Mouse (Mus musculus) spleen, adult 2 months (tissue): ENCODE results near the gene Ilvbl. TPM values are rescaled to one million over a fixed set of nuclear protein-coding genes. Genes with fewer than 3 reads are reported as not detected.

Source experiments
- DNase-seq, 2 experiments: peaks; one replicate each; pipeline versions ENCODE4 v3.0.0 to v3.0.0-alpha.2; 2012 to 2021; ENCODE audit warnings: low spot score in 2 of 2, low read depth in 1 of 2
- H3K27ac ChIP-seq: fragments of 200-500 bp; 2 replicates; pipeline ENCODE4 v1.5.1; 2012; ENCODE audit warnings: low read length, inconsistent platforms; ENCODE audit not compliant: insufficient read depth
- H3K27me3 ChIP-seq: fragments of 200-500 bp; 2 replicates; pipeline ENCODE4 v1.6.1; 2012; ENCODE audit warnings: mild to moderate bottlenecking, moderate library complexity, low read length, inconsistent platforms; ENCODE audit not compliant: control insufficient read depth, insufficient read depth
- H3K36me3 ChIP-seq: fragments of 200-500 bp; 2 replicates; pipeline ENCODE4 v1.6.1; 2012; ENCODE audit warnings: mild to moderate bottlenecking, low read length, inconsistent platforms; ENCODE audit not compliant: control insufficient read depth, insufficient read depth
- H3K4me1 ChIP-seq: fragments of 200-500 bp; 2 replicates; pipeline ENCODE4 v1.6.1; 2011; ENCODE audit warnings: inconsistent platforms; ENCODE audit not compliant: control insufficient read depth, insufficient read depth, insufficient read length
- H3K4me3 ChIP-seq: fragments of 200-500 bp; 2 replicates; pipeline ENCODE4 v1.5.1; 2011; ENCODE audit warnings: mild to moderate bottlenecking, inconsistent platforms; ENCODE audit not compliant: insufficient read depth, insufficient read length; ENCODE audit errors: extremely low read depth
- CTCF ChIP-seq: fragments of 200-500 bp; IDR thresholded peaks from 2 replicates; pipeline ENCODE4 v1.5.1; 2011; ENCODE audit warnings: mild to moderate bottlenecking, inconsistent platforms; ENCODE audit not compliant: insufficient read depth, insufficient read length, insufficient replicate concordance; ENCODE audit errors: extremely low read depth
- POLR2A ChIP-seq: fragments of 200-500 bp; IDR thresholded peaks from 2 replicates; pipeline ENCODE4 v1.6.1; 2011; ENCODE audit warnings: low read depth, low read length, inconsistent platforms
- WGBS: fragments of 180-500 bp; shearing (Covaris S2); methylation state at CpG from one replicate; pipeline ENCODE4 v1.1.7; 2018; 5-methylcytosine and 5-hydroxymethylcytosine counted together
- polyA plus RNA-seq: library from polyadenylated mRNA; depleted of rRNA; stranded (reverse); fragments of >200 nt; gene quantifications from 2 replicates; pipeline ENCODE4 v1.2.3, GENCODE M21; 2012

Gene Ilvbl
- polyA plus RNA-seq, 1 experiment: 33.5 TPM

DNA sequence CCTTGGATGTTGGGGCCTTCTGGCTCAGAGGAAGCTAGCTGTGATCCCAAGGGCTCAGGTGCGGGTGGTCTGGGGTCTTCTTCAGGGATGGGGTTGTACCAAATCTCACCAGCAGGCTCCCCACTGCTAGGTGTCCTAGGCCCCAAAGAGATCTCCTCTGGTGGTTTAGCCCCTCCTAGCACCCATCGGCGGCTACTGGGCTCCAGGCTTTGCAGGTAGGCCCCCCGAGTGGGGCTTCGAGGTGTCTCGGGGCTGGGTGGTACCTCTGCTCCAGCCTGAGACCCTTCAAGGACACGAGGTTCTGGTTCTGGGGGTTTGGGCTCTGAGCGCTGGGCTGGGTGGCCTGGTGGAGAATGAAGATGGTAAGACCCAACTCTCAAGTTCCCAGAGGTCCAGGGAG, 15.8 kb downstream of the Ilvbl start:
- no peak for TF ChIP-seq POLR2A
- TF ChIP-seq CTCF: no peak
- Histone ChIP-seq H3K27ac (no peak overlapping the region), H3K4me3 (no peak overlapping the region), H3K27me3 (no peaks in the 10 kb centered on the region), H3K4me1 (peaks cover 6% of the 10 kb centered on the region; the same call in 1 of the 2 replicates), H3K36me3 (no peaks in the 10 kb centered on the region; the same call in 1 of the 2 replicates)
- DNase-seq: no peak
- 90% methylated on average over 8 of the region's 8 CpGs for WGBS

- Histone ChIP-seq H3K27ac (peak overlapping the region; percentile 73), H3K36me3 (no peaks in the 10 kb centered on the region; the same call in 1 of the 2 replicates), H3K4me3 (peak overlapping the region; percentile 60), H3K4me1 (peaks cover 6% of the 10 kb centered on the region; the same call in 1 of the 2 replicates), H3K27me3 (no peaks in the 10 kb centered on the region)
- no peak for TF ChIP-seq POLR2A
- TF ChIP-seq CTCF: no peak
- 15% methylated on average over 9 of the region's 9 CpGs for WGBS
- no peak for DNase-seq
These were observed 16.6 kb downstream of the Ilvbl start for GRCm38 (mm10) chr10:78590744-78591143.

DNA sequence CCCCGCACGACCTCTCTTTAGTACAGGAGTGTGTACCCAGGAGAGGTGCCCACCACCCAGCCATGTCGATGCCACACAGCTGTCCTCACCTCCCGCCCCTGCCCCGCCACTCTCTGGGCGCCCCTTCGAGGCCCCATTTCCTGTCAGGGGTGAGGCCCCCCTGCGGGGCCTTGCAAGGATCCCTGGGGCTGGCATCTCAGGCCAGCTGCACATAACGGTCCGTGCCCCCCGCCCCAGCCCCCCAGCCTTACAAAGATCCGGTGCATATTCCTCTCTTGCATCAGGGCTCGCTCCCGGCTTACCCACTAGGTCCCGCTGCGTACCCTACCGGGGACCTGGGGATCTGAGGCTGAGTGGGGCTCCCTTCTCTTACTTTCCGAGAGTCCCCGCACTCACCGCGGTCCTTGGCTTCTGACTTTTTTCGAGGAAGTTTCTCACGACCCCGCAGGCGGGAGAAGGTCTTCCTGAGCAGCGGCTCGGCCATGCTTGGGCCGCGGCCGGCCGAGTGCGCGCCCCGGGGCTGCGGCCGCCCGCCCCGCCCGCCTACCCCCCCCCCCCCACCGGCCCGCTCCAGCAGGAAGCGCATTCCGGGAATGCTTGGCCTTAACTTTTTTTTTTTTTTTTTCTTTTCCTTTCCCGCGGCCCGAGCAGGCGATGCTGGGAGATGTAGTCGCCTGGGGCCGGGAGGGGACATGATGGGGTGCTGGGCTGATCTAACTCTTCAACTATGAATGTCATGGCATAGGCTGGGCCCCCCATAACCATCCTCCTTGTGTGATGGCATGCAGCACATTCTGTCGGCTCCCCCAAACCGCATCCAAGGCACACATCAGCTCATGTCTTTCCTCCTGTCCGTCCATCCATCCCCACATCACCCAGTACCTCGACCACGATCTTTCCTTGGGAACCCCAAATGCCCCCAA, 17.5 kb downstream of the Ilvbl start, which contains the start of gene Syde1:
Gene Syde1, minus strand, starts transcription at position 559 of the 923 bp plus-strand sequence.
- DNase-seq: peak in 1 of 2 experiments; percentile 24
- Histone ChIP-seq H3K27me3 (no peaks in the 10 kb centered on the region), H3K4me3 (peak within 1 kb of the TSS; percentile 60), H3K4me1 (peaks cover 6% of the 10 kb centered on the region; the same call in 1 of the 2 replicates), H3K36me3 (no peaks in the 10 kb centered on the region), H3K27ac (peak within 1 kb of the TSS; percentile 73)
- WGBS: 3% methylated on average over 41 of the region's 54 CpGs
- no peak for TF ChIP-seq CTCF
- TF ChIP-seq POLR2A: no peak

DNA sequence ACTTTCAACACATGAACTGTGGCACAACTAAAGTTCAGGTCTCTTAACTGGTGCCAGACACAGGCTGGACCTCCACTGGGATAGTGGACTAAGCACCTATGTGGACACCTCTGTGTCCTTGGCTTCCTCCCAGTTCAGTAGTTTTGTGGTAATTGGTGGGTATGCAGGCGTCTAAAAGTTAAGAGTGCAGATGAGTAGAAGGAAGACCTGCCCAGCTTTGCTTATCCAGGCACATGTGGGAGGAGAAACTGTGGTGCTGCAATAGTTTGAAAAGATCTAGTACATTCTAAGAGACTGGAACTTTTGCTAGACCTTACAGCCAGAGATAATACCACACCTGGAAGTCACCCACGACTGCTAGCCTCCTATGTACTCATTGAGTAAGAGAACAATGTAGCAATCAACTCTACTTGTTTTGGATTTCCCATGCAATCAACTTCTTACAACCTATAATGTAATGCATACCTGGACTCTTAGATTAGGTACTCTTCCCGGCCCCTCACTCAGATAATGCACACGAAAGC, 18.8 kb downstream of the Ilvbl start:
- no peaks in the 10 kb centered on the region for H3K27me3 ChIP-seq
- no peak for TF ChIP-seq POLR2A
- TF ChIP-seq CTCF: no peak
- H3K36me3 ChIP-seq: no peaks in the 10 kb centered on the region
- DNase-seq: no peak
- no peak overlapping the region for H3K4me3 ChIP-seq
- 75% methylated on average over 4 of the region's 4 CpGs for WGBS
- peaks cover 6% of the 10 kb centered on the region; the same call in 1 of the 2 replicates for H3K4me1 ChIP-seq
- H3K27ac ChIP-seq: no peak overlapping the region

GRCm38 (mm10) chr10:78593736-78594135, 19.6 kb downstream of the Ilvbl start:
- WGBS: 86% methylated on average over 5 of the region's 5 CpGs
- H3K4me1 ChIP-seq: peaks cover 6% of the 10 kb centered on the region; the same call in 1 of the 2 replicates
- no peak for TF ChIP-seq POLR2A
- TF ChIP-seq CTCF: no peak
- no peak for DNase-seq
- H3K4me3 ChIP-seq: no peak overlapping the region
- H3K36me3 ChIP-seq: no peaks in the 10 kb centered on the region
- H3K27me3 ChIP-seq: no peaks in the 10 kb centered on the region
- H3K27ac ChIP-seq: no peak overlapping the region

DNA sequence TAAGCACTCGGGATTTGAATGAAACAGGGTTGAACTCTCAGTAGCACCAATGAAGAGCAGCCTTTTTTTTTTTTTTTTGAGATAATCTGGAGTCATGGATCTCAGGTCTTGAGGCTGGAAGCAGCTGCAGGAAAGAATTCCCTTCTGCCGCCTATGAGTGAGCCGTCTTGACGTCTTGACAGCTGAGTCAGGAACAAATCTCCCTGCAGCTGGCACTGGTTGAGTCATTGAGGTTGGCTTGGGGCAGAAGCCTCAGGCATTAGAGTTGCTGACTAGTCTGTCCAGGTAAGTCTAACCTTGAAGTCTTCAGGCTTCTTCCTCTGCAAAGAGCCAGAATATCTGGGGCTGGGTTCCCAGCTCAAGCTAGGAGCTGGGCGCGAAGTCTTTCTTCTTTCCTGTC, 20.0 kb downstream of the Ilvbl start:
- DNase-seq: no peak
- peaks cover 6% of the 10 kb centered on the region; the same call in 1 of the 2 replicates for H3K4me1 ChIP-seq
- 75% methylated on average over 6 of the region's 6 CpGs for WGBS

GRCm38 (mm10) chr10:78594566-78594965, 20.4 kb downstream of the Ilvbl start:
- Histone ChIP-seq H3K27ac (no peak overlapping the region), H3K4me1 (peaks cover 6% of the 10 kb centered on the region; the same call in 1 of the 2 replicates), H3K27me3 (no peaks in the 10 kb centered on the region), H3K36me3 (no peaks in the 10 kb centered on the region), H3K4me3 (no peak overlapping the region)
- peak in 1 of 2 experiments; percentile 23 for DNase-seq
- no peak for TF ChIP-seq POLR2A
- no peak for TF ChIP-seq CTCF

More for the DNA sequence above, 20.0 kb downstream of the Ilvbl start:
- no peaks in the 10 kb centered on the region for H3K36me3 ChIP-seq
- TF ChIP-seq CTCF: no peak
- H3K27me3 ChIP-seq: no peaks in the 10 kb centered on the region
- no peak overlapping the region for H3K4me3 ChIP-seq
- H3K27ac ChIP-seq: no peak overlapping the region
